Mouse (Mus musculus): Measurements from ENCODE around the gene Thsd4. TPM values are rescaled to one million over a fixed set of nuclear protein-coding genes. Genes with fewer than 3 reads are reported as not detected.

Thsd4 gene
- total and polyA plus RNA-seq, 2 experiments from 2014 or later = 4.8 to 45.0 TPM

DNA sequence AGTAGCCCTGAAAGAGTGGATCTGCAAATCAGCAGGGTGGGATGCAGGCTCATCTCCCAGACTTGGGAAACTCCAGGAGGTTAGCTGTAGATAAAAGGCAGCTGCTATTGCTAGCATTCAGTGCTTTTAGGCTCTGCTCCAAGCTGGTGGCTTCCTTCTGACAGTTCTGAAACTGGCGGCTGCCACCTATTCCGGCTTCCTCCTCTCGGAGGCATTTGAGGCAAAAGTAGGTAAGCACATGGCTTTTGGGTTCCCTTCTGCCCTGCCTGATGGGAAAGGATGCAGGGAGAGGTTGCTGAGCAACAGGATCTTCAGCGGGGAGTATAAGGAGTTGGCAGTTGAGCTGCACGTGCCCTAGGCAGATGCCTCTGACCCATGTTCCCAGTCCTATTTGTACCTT lies 65.2 kb downstream of the Thsd4 start:
- H3K4me3 ChIP-seq (ENCODE audit: low read depth, low read length) = no peak overlapping the region
- no peak for TF ChIP-seq EP300 (IDR thresholded peaks at IDR 0.05; ENCODE audit: low read depth)
- H3K27ac ChIP-seq (ENCODE audit: low read depth) = no peak overlapping the region

DNA sequence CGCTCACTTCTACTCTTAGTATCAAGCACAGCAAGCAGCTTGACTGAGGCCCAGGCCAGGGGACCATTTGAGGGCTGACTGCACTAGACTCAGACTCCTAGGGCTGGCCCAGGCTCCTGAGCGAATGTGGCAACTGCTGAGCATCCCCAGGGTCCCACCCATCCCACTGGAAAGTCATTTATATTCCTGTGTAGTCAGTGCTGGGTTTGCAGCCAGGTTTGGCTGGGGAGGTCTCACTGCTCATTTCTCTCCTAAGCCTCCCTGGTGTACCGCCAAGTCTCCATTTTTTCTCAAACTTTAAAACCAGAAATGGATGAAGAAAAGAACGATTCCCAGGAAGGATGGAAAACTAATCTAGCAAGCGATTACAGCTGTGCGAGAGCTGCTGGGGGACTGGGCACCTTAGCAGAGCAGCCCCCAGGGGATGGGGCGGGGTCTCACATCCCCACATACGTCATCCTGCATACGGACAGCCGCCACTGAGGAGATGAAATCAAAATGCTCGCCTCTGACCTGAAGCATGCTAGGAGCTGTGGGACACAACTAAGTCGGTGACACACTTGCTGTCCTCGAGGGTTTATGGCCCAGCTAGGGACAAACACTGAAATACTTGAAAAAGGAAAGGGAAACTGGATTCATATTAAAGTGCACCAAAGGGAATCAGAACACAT lies 67.3 kb downstream of the Thsd4 start:
- no peaks in the 10 kb centered on the region for H3K36me3 ChIP-seq (replicated peaks; ENCODE audit: control insufficient read depth, insufficient read depth, low read length)
- no peak overlapping the region for H3K4me2 ChIP-seq (ENCODE audit: low read depth, low read length)
- DNase-seq (ENCODE audit: low spot score) (no peak), ATAC-seq (ENCODE audit: insufficient read depth, low read depth) (no peak)
- H3K4me1 ChIP-seq (ENCODE audit: control insufficient read depth, insufficient read depth) = no peaks in the 10 kb centered on the region
- 74% methylated on average over 13 of the region's 13 CpGs for WGBS
- H3K9me3 ChIP-seq (replicated peaks; ENCODE audit: control insufficient read depth, low read length) = no peaks in the 10 kb centered on the region
- no peak overlapping the region for H3K4me3 ChIP-seq (ENCODE audit: low read depth, low read length)
- TF ChIP-seq CTCF (IDR thresholded peaks at IDR 0.05; ENCODE audit: low read depth) (no peak), EP300 (IDR thresholded peaks at IDR 0.05; ENCODE audit: low read depth) (no peak)
- H3K27me3 ChIP-seq (ENCODE audit: control insufficient read depth, insufficient read depth, low read length) = no peaks in the 10 kb centered on the region
- no peak overlapping the region for H3K27ac ChIP-seq (ENCODE audit: low read depth)
- H3K9ac ChIP-seq (replicated peaks; ENCODE audit: low read depth, low read length) = no peak overlapping the region

More for the DNA sequence above, 65.2 kb downstream of the Thsd4 start:
- H3K36me3 ChIP-seq (replicated peaks; ENCODE audit: control insufficient read depth, insufficient read depth, low read length) = no peaks in the 10 kb centered on the region
- no peaks in the 10 kb centered on the region for H3K27me3 ChIP-seq (ENCODE audit: control insufficient read depth, insufficient read depth, low read length)
- DNase-seq (ENCODE audit: low spot score) = no peak
- no peak overlapping the region for H3K9ac ChIP-seq (replicated peaks; ENCODE audit: low read depth, low read length)
- no peaks in the 10 kb centered on the region for H3K9me3 ChIP-seq (replicated peaks; ENCODE audit: control insufficient read depth, low read length)
- ATAC-seq (ENCODE audit: insufficient read depth, low read depth) = no peak
- 51% methylated on average over 5 of the region's 5 CpGs for WGBS
- H3K4me2 ChIP-seq (ENCODE audit: low read depth, low read length) = no peak overlapping the region
- no peaks in the 10 kb centered on the region for H3K4me1 ChIP-seq (ENCODE audit: control insufficient read depth, insufficient read depth)

DNA sequence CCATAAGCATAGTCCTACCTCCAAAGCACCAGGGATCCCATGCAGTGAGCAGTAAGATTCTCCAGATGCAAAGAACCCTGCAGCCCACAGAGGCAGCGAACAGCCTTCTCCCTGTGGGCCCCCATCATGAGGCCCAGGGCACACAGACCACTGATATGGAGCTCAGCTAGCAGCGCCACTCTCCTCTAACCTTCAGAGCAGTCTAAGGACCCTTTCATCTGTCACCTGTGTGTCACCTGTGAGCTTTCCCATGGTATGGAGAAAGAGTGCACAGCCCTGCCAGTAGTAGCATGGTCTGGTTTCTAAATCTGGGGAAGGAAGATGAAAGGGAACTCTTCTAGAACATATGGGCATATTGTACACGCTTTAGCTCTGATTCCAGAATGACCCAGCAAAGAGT lies 72.3 kb downstream of the Thsd4 start:
- no peak overlapping the region for H3K9ac ChIP-seq (replicated peaks; ENCODE audit: low read depth, low read length)
- DNase-seq (ENCODE audit: low spot score) = no peak
- H3K27me3 ChIP-seq (ENCODE audit: control insufficient read depth, insufficient read depth, low read length) = no peaks in the 10 kb centered on the region
- ATAC-seq (ENCODE audit: insufficient read depth, low read depth) = no peak
- no peak overlapping the region for H3K4me3 ChIP-seq (ENCODE audit: low read depth, low read length)
- H3K27ac ChIP-seq (ENCODE audit: low read depth) = no peak overlapping the region
- peaks cover 5% of the 10 kb centered on the region; the same call in 1 of the 2 replicates for H3K4me1 ChIP-seq (ENCODE audit: control insufficient read depth, insufficient read depth)
- no peak overlapping the region for H3K4me2 ChIP-seq (ENCODE audit: low read depth, low read length)
- no peaks in the 10 kb centered on the region for H3K9me3 ChIP-seq (replicated peaks; ENCODE audit: control insufficient read depth, low read length)
- WGBS = 82% methylated on average over 3 of the region's 3 CpGs
- no peaks in the 10 kb centered on the region for H3K36me3 ChIP-seq (replicated peaks; ENCODE audit: control insufficient read depth, insufficient read depth, low read length)
- TF ChIP-seq CTCF (IDR thresholded peaks at IDR 0.05; ENCODE audit: low read depth) (no peak), EP300 (IDR thresholded peaks at IDR 0.05; ENCODE audit: low read depth) (no peak)

DNA sequence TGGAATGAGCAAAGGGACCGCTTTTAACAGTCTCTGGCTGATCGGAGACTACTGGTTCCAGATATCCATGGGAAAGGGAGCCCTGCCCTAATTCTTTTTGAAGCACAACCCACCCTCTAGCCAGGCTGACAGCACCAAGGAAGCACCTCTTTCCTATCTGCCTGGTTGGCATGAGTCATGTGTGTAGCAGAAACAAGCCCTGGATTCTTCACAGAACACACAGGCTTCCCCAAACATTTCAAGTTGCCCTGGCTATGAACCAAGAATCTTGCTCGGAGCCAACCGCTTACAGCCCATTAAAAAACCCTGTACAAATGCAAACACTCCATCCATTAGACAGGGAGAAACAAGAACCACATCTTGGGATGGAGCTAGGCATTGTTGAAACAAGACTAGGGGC lies 76.0 kb downstream of the Thsd4 start:
- H3K4me1 ChIP-seq (ENCODE audit: control insufficient read depth, insufficient read depth) = peaks cover 5% of the 10 kb centered on the region; the same call in 1 of the 2 replicates
- H3K4me3 ChIP-seq (ENCODE audit: low read depth, low read length) = no peak overlapping the region
- peak; percentile 41; the same call in 1 of the 2 replicates for ATAC-seq (ENCODE audit: insufficient read depth, low read depth)
- no peaks in the 10 kb centered on the region for H3K9me3 ChIP-seq (replicated peaks; ENCODE audit: control insufficient read depth, low read length)
- H3K4me2 ChIP-seq (ENCODE audit: low read depth, low read length) = no peak overlapping the region
- WGBS = 42% methylated on average over 4 of the region's 4 CpGs
- no peak overlapping the region for H3K9ac ChIP-seq (replicated peaks; ENCODE audit: low read depth, low read length)
- peak overlapping the region; percentile 39 for H3K27ac ChIP-seq (ENCODE audit: low read depth)
- TF ChIP-seq CTCF (IDR thresholded peaks at IDR 0.05; ENCODE audit: low read depth) (no peak), EP300 (IDR thresholded peaks at IDR 0.05; ENCODE audit: low read depth) (no peak)
- no peaks in the 10 kb centered on the region for H3K27me3 ChIP-seq (ENCODE audit: control insufficient read depth, insufficient read depth, low read length)
- no peaks in the 10 kb centered on the region for H3K36me3 ChIP-seq (replicated peaks; ENCODE audit: control insufficient read depth, insufficient read depth, low read length)
- DNase-seq (ENCODE audit: low spot score) = no peak

DNA sequence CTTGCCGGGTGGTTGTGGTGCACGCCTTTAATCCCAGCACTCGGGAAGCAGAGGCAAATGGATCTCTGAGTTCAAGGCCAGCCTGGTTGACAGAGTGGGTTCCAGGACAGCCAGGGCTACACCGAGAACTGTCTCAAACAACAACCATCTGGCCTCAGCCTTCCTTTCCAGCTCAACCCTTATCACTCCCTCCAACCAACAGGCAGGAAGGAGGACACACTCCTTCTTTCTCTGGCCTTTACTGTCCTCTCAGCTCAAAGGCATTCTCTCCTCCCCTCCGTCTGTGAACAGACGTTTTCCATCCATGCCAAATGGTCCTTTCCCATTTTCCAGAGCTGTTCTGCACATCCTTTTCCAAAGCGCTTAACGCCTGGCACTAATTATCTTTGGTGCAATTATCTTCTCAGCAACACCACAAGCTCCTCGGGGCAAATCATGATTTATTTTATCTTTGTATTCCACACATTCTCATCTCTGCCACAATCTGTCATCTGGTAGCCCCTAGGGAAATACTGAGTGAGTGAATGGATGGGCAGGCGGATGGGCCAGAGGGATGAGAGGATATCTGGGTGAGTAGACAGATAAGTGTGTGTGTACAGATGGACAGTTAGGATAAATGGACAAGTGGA lies 80.5 kb downstream of the Thsd4 start:
- H3K9me3 ChIP-seq (replicated peaks; ENCODE audit: control insufficient read depth, low read length) = no peaks in the 10 kb centered on the region
- ATAC-seq (ENCODE audit: insufficient read depth, low read depth) (no peak), DNase-seq (ENCODE audit: low spot score) (no peak)
- no peaks in the 10 kb centered on the region for H3K36me3 ChIP-seq (replicated peaks; ENCODE audit: control insufficient read depth, insufficient read depth, low read length)
- H3K9ac ChIP-seq (replicated peaks; ENCODE audit: low read depth, low read length) = no peak overlapping the region
- TF ChIP-seq EP300 (IDR thresholded peaks at IDR 0.05; ENCODE audit: low read depth) (no peak), CTCF (IDR thresholded peaks at IDR 0.05; ENCODE audit: low read depth) (no peak)
- H3K27ac ChIP-seq (ENCODE audit: low read depth) = no peak overlapping the region
- peaks cover 5% of the 10 kb centered on the region; the same call in 1 of the 2 replicates for H3K4me1 ChIP-seq (ENCODE audit: control insufficient read depth, insufficient read depth)
- H3K4me2 ChIP-seq (ENCODE audit: low read depth, low read length) = no peak overlapping the region
- no peak overlapping the region for H3K4me3 ChIP-seq (ENCODE audit: low read depth, low read length)
- H3K27me3 ChIP-seq (ENCODE audit: control insufficient read depth, insufficient read depth, low read length) = no peaks in the 10 kb centered on the region
- WGBS = 76% methylated on average over 10 of the region's 10 CpGs
